Mouse (Mus musculus): ENCODE results near the gene Npat. TPM values are rescaled to one million over a fixed set of nuclear protein-coding genes. Genes with fewer than 3 reads are reported as not detected.

Npat gene
- polyA plus RNA-seq (2017; shearing (Covaris generic)) = 19.3 TPM

DNA sequence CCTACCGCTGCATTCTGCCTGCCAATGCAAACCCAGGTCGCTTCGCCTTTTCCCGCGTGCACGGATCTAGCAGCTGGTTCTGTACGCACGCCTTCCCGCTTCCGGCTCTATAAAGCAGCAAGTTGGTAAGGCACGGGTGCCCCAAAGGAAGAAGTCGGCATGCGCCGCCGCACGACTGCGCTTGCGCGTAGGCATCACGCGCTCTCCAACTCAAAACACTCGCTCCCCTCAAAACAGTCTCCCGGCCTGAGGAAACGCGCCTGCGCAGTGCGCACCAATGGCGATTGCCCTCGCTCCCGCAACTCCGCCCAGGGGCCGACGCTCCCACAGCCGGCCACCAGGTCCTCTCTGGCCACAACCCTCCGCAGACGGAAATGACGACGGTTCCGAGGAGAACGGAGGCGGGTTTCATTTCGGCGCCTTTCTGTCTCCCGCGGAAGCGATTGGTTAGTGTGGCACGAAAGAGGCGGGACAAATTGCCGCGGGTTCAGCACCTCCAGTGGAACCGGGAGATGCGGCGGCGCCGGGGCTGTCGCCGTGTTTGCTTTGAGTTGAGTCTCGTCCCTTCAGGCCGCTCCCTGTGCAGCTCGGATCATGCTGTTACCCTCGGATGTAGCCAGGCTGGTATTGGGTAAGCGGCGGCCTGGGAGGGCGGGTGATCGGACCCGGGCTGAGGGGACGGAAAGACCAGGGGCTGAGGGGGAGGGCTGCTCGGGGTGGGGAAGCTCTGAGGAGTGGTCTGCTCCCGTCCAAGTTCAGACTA, at the start of gene Npat, which contains the start of gene Atm:
Gene Npat (plus strand): TSS at position 490 of the 763 bp plus-strand sequence.
Gene Atm (minus strand): TSS at position 183 of the 763 bp plus-strand sequence.

GRCm38 (mm10) chr9:53609968-53610781, 73.3 kb downstream of the Npat start, which contains the start of gene Acat1:
TSS of gene Acat1 (minus strand) at chr9:53610382.

Other genes starting within 250 kb of the Npat start
- gene Exph5, start 235.4 kb upstream of the Npat start, polyA plus RNA-seq (2017; shearing (Covaris generic)) = 0.79 TPM
- 1.6 TPM for gene Kdelc2, start 153.0 kb upstream of the Npat start, polyA plus RNA-seq (2017; shearing (Covaris generic))
- 0.51 TPM for gene 4930550C14Rik, start 134.7 kb upstream of the Npat start, polyA plus RNA-seq (2017; shearing (Covaris generic))
- 22.6 TPM for gene Atm, start 307 bp upstream of the Npat start, polyA plus RNA-seq (2017; shearing (Covaris generic))
- 50.9 TPM for gene Acat1, start 73.3 kb downstream of the Npat start, polyA plus RNA-seq (2017; shearing (Covaris generic))
- gene Cul5, start 133.0 kb downstream of the Npat start, polyA plus RNA-seq (2017; shearing (Covaris generic)) = 27.3 TPM
- not detected for gene Rab39, start 169.2 kb downstream of the Npat start, polyA plus RNA-seq (2017; shearing (Covaris generic))
- gene Slc35f2, start 234.5 kb downstream of the Npat start, polyA plus RNA-seq (2017; shearing (Covaris generic)) = 16.5 TPM

All from effector memory CD4-positive, alpha-beta T cell, adult 5 months (primary cell).